Mouse (Mus musculus) midbrain, embryonic 14.5 days (tissue): Measurements from ENCODE around the gene Arhgap24. TPM values are rescaled to one million over a fixed set of nuclear protein-coding genes. Genes with fewer than 3 reads are reported as not detected.

Experiments
- ATAC-seq: fragments of 200-750 bp; cut with Nextera tagmentation; 2 replicates; pipeline ENCODE4 v1.8.0; 2017; ENCODE audit warnings: moderate number of reproducible peaks, moderate library complexity; ENCODE audit not compliant: low FRiP score, low TSS enrichment
- DNase-seq: peaks from one replicate; pipeline ENCODE4 v3.0.0-alpha.2; 2015
- H3K27ac ChIP-seq: fragments of 300-500 bp; sonication (generic); replicated peaks from 2 replicates; pipeline ENCODE4 v1.5.1; 2014; ENCODE audit warnings: mild to moderate bottlenecking, low read depth, low read length, moderate library complexity
- H3K27me3 ChIP-seq: fragments of 300-500 bp; sonication (generic); 2 replicates; pipeline ENCODE4 v1.6.1; 2014; ENCODE audit warnings: low read length, control low read depth, mixed read lengths; ENCODE audit not compliant: control insufficient read depth, insufficient read depth
- H3K36me3 ChIP-seq: fragments of 300-500 bp; sonication (generic); 2 replicates; pipeline ENCODE4 v1.6.1; 2014; ENCODE audit warnings: low read length, control low read depth; ENCODE audit not compliant: control insufficient read depth, insufficient read depth
- H3K4me1 ChIP-seq: fragments of 300-500 bp; sonication (generic); 2 replicates; pipeline ENCODE4 v1.6.1; 2014; ENCODE audit warnings: mild to moderate bottlenecking, antibody characterized with exemption, low read length, control low read depth; ENCODE audit not compliant: control insufficient read depth, insufficient read depth
- H3K4me2 ChIP-seq: fragments of 300-500 bp; sonication (generic); 2 replicates; pipeline ENCODE4 v1.6.1; 2014; ENCODE audit warnings: mild to moderate bottlenecking, low read length, moderate library complexity
- H3K4me3 ChIP-seq: fragments of 300-500 bp; sonication (generic); replicated peaks from 2 replicates; pipeline ENCODE4 v1.5.1; 2014; ENCODE audit warnings: low read depth, low read length
- H3K9ac ChIP-seq: fragments of 300-500 bp; sonication (generic); replicated peaks from 2 replicates; pipeline ENCODE4 v1.6.1; 2014; ENCODE audit warnings: mild to moderate bottlenecking, low read length, moderate library complexity
- H3K9me3 ChIP-seq: fragments of 300-500 bp; sonication (generic); 2 replicates; pipeline ENCODE4 v1.6.1; 2016; ENCODE audit warnings: low read length, control low read depth, mixed read lengths; ENCODE audit not compliant: control insufficient read depth
- WGBS: fragments of 180-500 bp; shearing (Covaris S2); extraction: QIAGEN DNeasy Blood & Tissue Kit; methylation state at CpG from one replicate; pipeline ENCODE4 v1.1.7; 2014; 5-methylcytosine and 5-hydroxymethylcytosine counted together
- polyA plus RNA-seq: library from polyadenylated mRNA; unstranded; fragments of >200 nt; fragmentation: Nextera tagmentation; extraction: Ambion mirVana; gene quantifications from 2 replicates; pipeline ENCODE4 v1.2.1, GENCODE M21; 2014

Arhgap24 gene
- polyA plus RNA-seq, 1 experiment from 2014 or later, result 7.3 TPM

DNA sequence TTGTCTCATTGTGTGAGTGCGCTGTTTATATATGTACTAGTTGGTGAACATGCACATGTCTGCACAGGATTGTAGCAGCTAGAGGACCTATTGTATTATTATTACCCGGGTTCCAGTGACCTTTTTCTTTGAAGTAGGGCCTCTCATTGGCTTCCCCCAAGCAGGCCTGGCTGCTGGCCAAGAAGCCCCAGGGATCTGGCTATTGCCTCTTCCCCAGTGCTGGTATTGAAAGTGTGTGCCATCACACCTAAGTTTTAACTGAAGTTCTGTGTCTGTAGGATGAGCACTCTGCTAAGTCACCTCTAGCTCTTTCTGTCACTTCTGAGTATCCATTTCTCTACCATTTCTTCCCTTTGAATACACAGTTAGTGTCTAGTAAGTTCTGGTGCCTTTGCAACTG, 28.2 kb downstream of the Arhgap24 start:
- Histone ChIP-seq H3K36me3 (no peaks in the 10 kb centered on the region), H3K4me3 (no peak overlapping the region), H3K27ac (no peak overlapping the region), H3K4me1 (no peaks in the 10 kb centered on the region), H3K27me3 (no peaks in the 10 kb centered on the region), H3K4me2 (no peak overlapping the region), H3K9me3 (no peaks in the 10 kb centered on the region), H3K9ac (no peak overlapping the region)
- no peak for ATAC-seq
- no peak for DNase-seq
- WGBS, result 66% methylated on average over 2 of the region's 2 CpGs

- ATAC-seq, result no peak
- 80% methylated on average over 4 of the region's 4 CpGs for WGBS
- no peaks in the 10 kb centered on the region for H3K4me1 ChIP-seq
Measured at GRCm38 (mm10) chr5:102511651-102512050, 30.5 kb downstream of the Arhgap24 start.

DNA sequence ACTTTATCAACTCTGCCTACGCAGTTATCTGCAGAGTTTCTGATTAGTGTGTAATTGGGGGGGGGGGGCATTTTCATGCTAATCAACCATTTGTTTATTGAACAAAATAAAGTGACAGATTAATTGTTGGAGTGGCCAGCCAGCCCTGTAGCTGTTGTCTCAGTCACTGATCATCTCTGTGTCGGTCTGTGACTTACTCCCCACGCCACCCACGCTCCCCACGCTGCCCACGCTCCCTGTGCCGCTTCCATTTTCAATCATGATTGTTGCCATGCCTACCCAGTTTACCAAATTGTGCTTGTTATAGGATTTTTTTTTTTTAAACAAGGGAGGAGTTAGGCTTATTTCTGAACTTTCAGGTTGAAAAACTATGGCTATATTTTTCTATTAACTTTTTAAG, 34.3 kb downstream of the Arhgap24 start:
- no peak overlapping the region for H3K27ac ChIP-seq
- H3K4me1 ChIP-seq, result no peaks in the 10 kb centered on the region
- DNase-seq (no peak), ATAC-seq (no peak)
- H3K36me3 ChIP-seq, result no peaks in the 10 kb centered on the region
- H3K9me3 ChIP-seq, result no peaks in the 10 kb centered on the region
- whole genome bisulfite sequencing, result 52% methylated on average over 7 of the region's 7 CpGs
- no peak overlapping the region for H3K4me3 ChIP-seq
- H3K9ac ChIP-seq, result no peak overlapping the region
- no peaks in the 10 kb centered on the region for H3K27me3 ChIP-seq
- no peak overlapping the region for H3K4me2 ChIP-seq

More at GRCm38 (mm10) chr5:102511651-102512050, 30.5 kb downstream of the Arhgap24 start:
- no peaks in the 10 kb centered on the region for H3K36me3 ChIP-seq
- no peak overlapping the region for H3K4me2 ChIP-seq
- no peak overlapping the region for H3K27ac ChIP-seq
- DNase-seq, result no peak
- no peaks in the 10 kb centered on the region for H3K27me3 ChIP-seq
- H3K9ac ChIP-seq, result no peak overlapping the region
- no peak overlapping the region for H3K4me3 ChIP-seq
- no peaks in the 10 kb centered on the region for H3K9me3 ChIP-seq

DNA sequence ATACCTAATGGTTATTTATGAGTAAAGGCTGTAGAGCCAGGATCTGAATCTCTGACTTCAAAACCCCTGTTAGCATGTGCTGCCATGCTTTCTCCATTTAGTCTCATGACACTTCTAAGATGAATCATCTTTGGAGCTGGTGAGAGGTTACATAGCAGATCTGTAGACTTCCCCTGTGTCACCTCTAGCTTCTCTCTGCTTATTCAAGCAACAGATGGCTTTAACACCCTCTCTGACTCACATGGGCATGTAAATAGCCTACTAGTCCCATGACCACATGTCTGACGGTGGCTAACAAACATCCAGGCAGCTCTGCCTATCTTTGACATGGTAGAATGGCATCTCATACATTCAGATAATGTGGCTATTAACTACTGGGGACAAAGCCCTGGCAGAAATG, 39.3 kb downstream of the Arhgap24 start:
- H3K4me2 ChIP-seq, result no peak overlapping the region
- no peak overlapping the region for H3K4me3 ChIP-seq
- ATAC-seq, result no peak

GRCm38 (mm10) chr5:102535311-102535710, 54.1 kb downstream of the Arhgap24 start:
- Histone ChIP-seq H3K9me3 (no peaks in the 10 kb centered on the region), H3K4me3 (no peak overlapping the region), H3K27me3 (no peaks in the 10 kb centered on the region), H3K4me1 (no peaks in the 10 kb centered on the region), H3K4me2 (no peak overlapping the region), H3K36me3 (no peaks in the 10 kb centered on the region), H3K27ac (no peak overlapping the region), H3K9ac (no peak overlapping the region)
- 88% methylated on average over 9 of the region's 9 CpGs for WGBS
- no peak for DNase-seq
- no peak for ATAC-seq

More for the DNA sequence above, 39.3 kb downstream of the Arhgap24 start:
- no peaks in the 10 kb centered on the region for H3K4me1 ChIP-seq
- no peak for DNase-seq
- H3K36me3 ChIP-seq, result no peaks in the 10 kb centered on the region
- 81% methylated on average over 1 of the region's 1 CpGs for WGBS
- H3K9ac ChIP-seq, result no peak overlapping the region
- no peaks in the 10 kb centered on the region for H3K27me3 ChIP-seq
- H3K27ac ChIP-seq, result no peak overlapping the region
- no peaks in the 10 kb centered on the region for H3K9me3 ChIP-seq

DNA sequence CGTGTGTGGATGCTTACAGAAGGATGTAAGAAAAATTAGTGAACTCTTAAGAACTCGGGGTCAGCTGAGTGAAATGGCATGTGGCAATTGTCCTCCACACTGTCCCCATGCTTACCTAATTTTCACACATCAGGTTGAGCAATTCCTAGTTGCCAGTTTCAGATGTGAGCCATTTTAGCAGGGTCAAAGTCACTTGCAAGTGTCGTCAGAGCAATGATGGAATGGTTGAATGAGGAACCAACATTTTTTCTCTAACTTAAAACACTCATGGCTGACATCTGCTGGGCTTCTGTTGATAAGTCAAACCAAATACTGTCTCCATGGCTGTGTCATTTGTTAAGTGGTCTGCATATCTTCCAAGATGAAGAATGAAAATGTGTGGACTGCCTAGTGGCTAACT, 56.6 kb downstream of the Arhgap24 start:
- Histone ChIP-seq H3K27ac (no peak overlapping the region), H3K27me3 (no peaks in the 10 kb centered on the region), H3K4me3 (no peak overlapping the region), H3K4me2 (no peak overlapping the region), H3K9ac (no peak overlapping the region), H3K36me3 (no peaks in the 10 kb centered on the region), H3K9me3 (no peaks in the 10 kb centered on the region), H3K4me1 (no peaks in the 10 kb centered on the region)
- no peak for ATAC-seq
- DNase-seq, result no peak
- WGBS, result 87% methylated on average over 3 of the region's 3 CpGs

DNA sequence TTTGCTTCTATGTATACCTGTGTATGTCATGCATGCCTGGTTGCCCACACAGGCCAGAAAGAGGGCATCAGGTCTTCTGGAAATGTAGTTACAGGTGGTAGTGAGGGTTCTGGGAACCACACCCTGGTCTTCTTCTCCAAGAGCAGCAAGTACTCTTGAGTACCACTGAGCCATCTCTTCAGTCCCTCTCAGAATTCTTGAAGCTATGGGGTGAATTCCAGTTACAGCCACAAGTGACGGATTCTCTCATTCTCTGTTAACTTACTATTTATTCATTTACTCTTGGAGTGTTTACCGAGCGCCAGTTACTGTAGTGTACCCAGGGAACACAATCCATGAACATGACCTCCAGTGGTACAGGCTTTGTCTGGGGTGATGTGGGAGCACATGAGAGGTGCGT, 65.1 kb downstream of the Arhgap24 start:
- Histone ChIP-seq H3K4me3 (no peak overlapping the region), H3K27me3 (no peaks in the 10 kb centered on the region), H3K4me1 (no peaks in the 10 kb centered on the region), H3K9me3 (no peaks in the 10 kb centered on the region), H3K27ac (no peak overlapping the region), H3K9ac (no peak overlapping the region), H3K4me2 (no peak overlapping the region), H3K36me3 (no peaks in the 10 kb centered on the region)
- ATAC-seq (no peak), DNase-seq (no peak)
- WGBS, result 95% methylated on average over 4 of the region's 4 CpGs

GRCm38 (mm10) chr5:102547786-102548185, 66.6 kb downstream of the Arhgap24 start:
- Histone ChIP-seq H3K27me3 (no peaks in the 10 kb centered on the region), H3K9me3 (no peaks in the 10 kb centered on the region), H3K36me3 (no peaks in the 10 kb centered on the region), H3K4me2 (no peak overlapping the region), H3K27ac (no peak overlapping the region), H3K4me3 (no peak overlapping the region), H3K9ac (no peak overlapping the region), H3K4me1 (no peaks in the 10 kb centered on the region)
- DNase-seq (no peak), ATAC-seq (no peak)

- H3K27ac ChIP-seq, result no peak overlapping the region
- no peaks in the 10 kb centered on the region for H3K9me3 ChIP-seq
- no peak overlapping the region for H3K4me3 ChIP-seq
- no peak for DNase-seq
- WGBS, result 82% methylated on average over 2 of the region's 2 CpGs
- H3K27me3 ChIP-seq, result no peaks in the 10 kb centered on the region
- no peaks in the 10 kb centered on the region for H3K4me1 ChIP-seq
- no peaks in the 10 kb centered on the region for H3K36me3 ChIP-seq
- H3K9ac ChIP-seq, result no peak overlapping the region
- ATAC-seq, result no peak
- H3K4me2 ChIP-seq, result no peak overlapping the region
Measured at GRCm38 (mm10) chr5:102548382-102548781, 67.2 kb downstream of the Arhgap24 start.
